Mouse (Mus musculus) Patski (cell line): ENCODE results near the gene 6330409D20Rik. TPM values are rescaled to one million over a fixed set of nuclear protein-coding genes. Genes with fewer than 3 reads are reported as not detected.
A peak's percentile ranks its signal among the peaks of the same experiment; 100 is the strongest.

ENCODE experiments used
- ATAC-seq: fragments of 100-300 bp; one replicate; pipeline ENCODE4 v1.8.0; 2021
- CTCF ChIA-PET: fragments of 350-600 bp; sonication (Branson Sonifier 250); formaldehyde crosslinking; loops from one replicate; lab custom pipeline; 2022; ENCODE audit warnings: inconsistent platforms; lab: Charles Lee
- POLR2A ChIA-PET: fragments of 350-600 bp; sonication (Branson Sonifier 250); formaldehyde crosslinking; loops from one replicate; lab custom pipeline; 2022; ENCODE audit warnings: antibody characterized with exemption, inconsistent platforms; lab: Charles Lee
- DNase-seq: peaks from one replicate; pipeline ENCODE4 v3.0.0-alpha.2; 2011; ENCODE audit warnings: low read depth, low spot score
- H3K27me3 ChIP-seq: fragments of 371-371 bp; one replicate; pipeline ENCODE4 v1.5.1; 2021
- CTCF ChIP-seq: fragments of 100-300 bp; IDR thresholded peaks from one replicate; pipeline ENCODE4 v1.5.1; 2021
- in situ Hi-C: fragments of 300-500 bp; cut with MboI; formaldehyde crosslinking; loops from 3 replicates; pipeline ENCODE4 v1.11.1; 2018; ENCODE audit warnings: low pct_unique_long_range_greater_than_20kb, mixed read lengths
- polyA plus RNA-seq: library from polyadenylated mRNA; unstranded; gene quantifications from one replicate; pipeline ENCODE4 v1.2.3, GENCODE M21; 2021

Gene 6330409D20Rik
- polyA plus RNA-seq, 1 experiment from 2014 or later, result not detected

DNA sequence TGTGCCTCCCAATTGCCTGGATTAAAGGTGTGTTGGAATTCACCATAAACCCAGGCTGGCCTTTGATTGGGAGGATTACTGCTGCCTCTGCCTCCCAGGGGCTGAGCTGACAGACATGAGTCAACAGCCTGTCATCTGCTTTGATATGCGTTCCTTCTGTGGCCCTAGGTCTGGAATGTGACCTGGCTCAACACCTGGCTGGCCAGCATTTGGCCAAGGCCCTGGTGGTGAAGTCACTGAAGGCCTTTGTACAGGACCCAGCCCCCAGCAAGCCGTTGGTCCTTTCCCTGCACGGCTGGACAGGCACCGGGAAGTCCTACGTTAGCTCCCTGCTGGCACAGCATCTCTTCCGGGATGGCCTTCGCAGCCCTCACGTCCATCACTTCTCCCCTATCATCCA is 17.7 kb upstream of the 6330409D20Rik start:
- H3K27me3 ChIP-seq, result no peaks in the 10 kb centered on the region
- ChIA-PET CTCF (interaction anchor here (0.6 to 3.8 kb wide), 7 partner anchors 29 to 170 kb away, joined by 3 to 27 read pairs (median 3); no protein-coding TSS in a partner anchor), POLR2A (interaction anchor here (1.2 to 2.2 kb wide), 2 partner anchors 16 to 98 kb away, joined by 8 read pairs; partner anchors contain the start of genes Ptrh1 and Ttc16)
- peak; percentile 4 for DNase-seq
- no peak for ATAC-seq
- TF ChIP-seq CTCF, result no peak
- in situ Hi-C loops, result loop anchor here (5.0 kb wide), 1 partner anchor 46 kb away; the partner anchor contains the start of gene Cdk9

DNA sequence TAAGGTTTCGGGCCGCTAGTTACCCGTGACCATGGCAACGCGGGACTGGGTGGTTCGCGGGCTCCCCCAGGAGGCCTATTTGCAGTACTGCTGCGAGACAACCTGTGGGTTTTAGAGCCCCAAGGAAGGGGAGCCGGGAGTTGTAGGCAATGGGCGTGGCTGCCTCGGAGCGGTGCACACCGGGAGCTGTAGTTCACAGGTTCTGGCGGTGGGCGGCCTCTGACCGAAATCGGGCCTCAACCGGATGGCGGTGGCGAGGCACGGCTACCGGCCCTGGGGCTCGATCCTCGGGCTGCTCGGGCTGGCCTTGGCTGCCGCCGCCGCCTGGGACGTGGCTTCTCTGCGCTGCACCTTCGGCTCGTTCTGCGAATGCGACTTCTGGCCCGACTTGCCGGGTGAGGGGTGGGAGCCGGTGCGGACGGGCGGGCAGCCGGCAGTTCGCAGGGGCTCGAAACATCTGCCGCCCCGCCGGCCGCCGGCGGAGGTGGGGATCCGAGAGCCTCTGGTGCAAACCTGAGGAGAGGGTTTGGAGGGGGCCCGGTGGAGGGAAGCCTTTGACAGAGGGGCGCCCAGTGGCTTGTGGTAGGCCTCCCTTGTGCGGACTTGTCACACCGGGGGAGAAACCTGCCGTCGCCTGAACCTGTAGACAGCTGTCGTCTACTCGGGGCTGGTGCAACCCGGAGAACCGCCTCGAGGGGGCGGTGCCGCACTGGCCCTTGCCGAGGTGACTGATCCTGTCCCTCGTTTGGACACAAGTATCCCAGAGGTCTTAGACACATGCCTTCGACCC is 16.4 kb upstream of the 6330409D20Rik start, which contains the start of gene Tor2a:
Gene Tor2a, plus strand, starts transcription at position 179 of the 790 bp plus-strand sequence.
- CTCF ChIA-PET, result interaction anchor here (0.7 to 3.8 kb wide), 22 partner anchors 9 to 171 kb away, joined by 3 to 27 read pairs (median 4); partner anchors contain the start of gene Cdk9
- ATAC-seq (peak; percentile 92), DNase-seq (peak; percentile 89)
- no peaks in the 10 kb centered on the region for H3K27me3 ChIP-seq
- no peak for TF ChIP-seq CTCF
- POLR2A ChIA-PET, result interaction anchor here (0.7 to 2.2 kb wide), 5 partner anchors 43 to 99 kb away, joined by 3 to 15 read pairs (median 4); partner anchors contain the start of gene Cdk9
- in situ Hi-C loops, result loop anchor here (5.0 kb wide), 1 partner anchor 45 kb away; the partner anchor contains the start of gene Cdk9

DNA sequence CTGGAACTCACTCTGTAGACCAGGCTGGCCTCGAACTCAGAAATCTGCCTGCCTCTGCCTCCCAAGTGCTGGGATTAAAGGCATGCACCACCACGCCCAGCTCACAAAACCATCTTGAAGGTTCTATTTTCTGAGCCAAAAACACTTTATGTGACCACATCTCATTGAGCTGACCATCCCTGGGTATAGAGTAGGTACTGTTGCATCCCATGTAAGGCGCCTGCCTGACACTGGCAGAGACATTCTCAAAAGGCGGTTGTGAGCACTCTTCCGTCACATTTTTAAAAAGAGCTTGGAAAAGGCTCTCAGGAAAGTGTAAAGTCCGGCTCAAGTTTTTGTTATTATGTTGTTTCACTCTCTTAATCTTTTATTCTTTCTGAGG is 15.8 kb upstream of the 6330409D20Rik start:
- peak; percentile 2 for ATAC-seq
- no peak for DNase-seq
- ChIA-PET CTCF (interaction anchor here (0.7 to 3.8 kb wide), 16 partner anchors 9 to 165 kb away, joined by 3 to 27 read pairs (median 4); partner anchors contain the start of gene Cdk9), POLR2A (interaction anchor here (0.7 to 2.2 kb wide), 4 partner anchors 42 to 48 kb away, joined by 3 to 15 read pairs (median 4); partner anchors contain the start of gene Cdk9)
- TF ChIP-seq CTCF, result no peak
- H3K27me3 ChIP-seq, result no peaks in the 10 kb centered on the region
- in situ Hi-C loops, result loop anchor here (5.0 kb wide), 1 partner anchor 44 kb away; the partner anchor contains the start of gene Cdk9

DNA sequence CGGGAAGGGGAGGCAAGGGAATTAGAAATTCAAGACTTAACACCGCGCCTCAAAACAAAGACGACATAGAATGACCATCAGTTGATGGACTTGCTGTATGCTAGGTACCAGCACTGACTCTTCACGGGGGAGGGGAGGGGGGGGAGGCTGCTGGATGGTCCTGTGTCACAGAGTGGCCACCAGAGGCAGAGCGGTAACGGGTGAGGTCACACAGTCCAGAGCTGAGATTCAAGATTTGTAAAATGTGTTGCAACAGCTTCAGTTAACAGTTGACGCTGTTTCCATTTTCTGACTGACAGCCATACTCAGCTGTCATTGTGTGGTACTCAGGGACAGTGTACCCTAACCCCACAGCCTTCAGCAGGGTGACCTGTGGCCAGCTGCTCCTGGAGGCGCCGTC is 11.4 kb upstream of the 6330409D20Rik start:
- ChIA-PET POLR2A (no interaction called here), CTCF (no interaction called here)
- no peak for DNase-seq
- no peaks in the 10 kb centered on the region for H3K27me3 ChIP-seq
- TF ChIP-seq CTCF, result no peak
- in situ Hi-C loops, result no loop called here
- no peak for ATAC-seq

GRCm38 (mm10) chr2:32751665-32752033 is 10.8 kb upstream of the 6330409D20Rik start:
- in situ Hi-C loops, result no loop called here
- H3K27me3 ChIP-seq, result no peaks in the 10 kb centered on the region
- DNase-seq (no peak), ATAC-seq (no peak)
- ChIA-PET POLR2A (no interaction called here), CTCF (interaction anchor here (1.7 kb wide), 1 partner anchor 39 kb away, joined by 4 read pairs; the partner anchor contains the start of gene Cdk9)
- no peak for TF ChIP-seq CTCF

- ATAC-seq (no peak), DNase-seq (no peak)
- TF ChIP-seq CTCF, result no peak
- ChIA-PET CTCF (interaction anchor here (1.7 kb wide), 1 partner anchor 38 kb away, joined by 4 read pairs; the partner anchor contains the start of gene Cdk9), POLR2A (no interaction called here)
- in situ Hi-C loops, result no loop called here
- no peaks in the 10 kb centered on the region for H3K27me3 ChIP-seq
These were observed 10.3 kb upstream of the 6330409D20Rik start for GRCm38 (mm10) chr2:32750887-32751664.

- DNase-seq, result no peak
- in situ Hi-C loops, result no loop called here
- no peaks in the 10 kb centered on the region for H3K27me3 ChIP-seq
- no peak for ATAC-seq
- TF ChIP-seq CTCF, result no peak
- ChIA-PET CTCF (interaction anchor here (1.7 kb wide), 1 partner anchor 37 kb away, joined by 4 read pairs; the partner anchor contains the start of gene Cdk9), POLR2A (interaction anchor here (0.6 to 0.9 kb wide), 2 partner anchors 10 to 36 kb away, joined by 4 to 9 read pairs; no protein-coding TSS in a partner anchor)
These were observed 9.4 kb upstream of the 6330409D20Rik start for GRCm38 (mm10) chr2:32750199-32750598.

- peak; percentile 30 for DNase-seq
- no peak for TF ChIP-seq CTCF
- CTCF ChIA-PET, result interaction anchor here (0.7 to 2.2 kb wide), 3 partner anchors 18 to 207 kb away, joined by 3 to 5 read pairs (median 4); no protein-coding TSS in a partner anchor
- POLR2A ChIA-PET, result no interaction called here
- in situ Hi-C loops, result no loop called here
- H3K27me3 ChIP-seq, result no peaks in the 10 kb centered on the region
- ATAC-seq, result peak; percentile 70
These were observed 8.3 kb upstream of the 6330409D20Rik start for GRCm38 (mm10) chr2:32749082-32749481.

DNA sequence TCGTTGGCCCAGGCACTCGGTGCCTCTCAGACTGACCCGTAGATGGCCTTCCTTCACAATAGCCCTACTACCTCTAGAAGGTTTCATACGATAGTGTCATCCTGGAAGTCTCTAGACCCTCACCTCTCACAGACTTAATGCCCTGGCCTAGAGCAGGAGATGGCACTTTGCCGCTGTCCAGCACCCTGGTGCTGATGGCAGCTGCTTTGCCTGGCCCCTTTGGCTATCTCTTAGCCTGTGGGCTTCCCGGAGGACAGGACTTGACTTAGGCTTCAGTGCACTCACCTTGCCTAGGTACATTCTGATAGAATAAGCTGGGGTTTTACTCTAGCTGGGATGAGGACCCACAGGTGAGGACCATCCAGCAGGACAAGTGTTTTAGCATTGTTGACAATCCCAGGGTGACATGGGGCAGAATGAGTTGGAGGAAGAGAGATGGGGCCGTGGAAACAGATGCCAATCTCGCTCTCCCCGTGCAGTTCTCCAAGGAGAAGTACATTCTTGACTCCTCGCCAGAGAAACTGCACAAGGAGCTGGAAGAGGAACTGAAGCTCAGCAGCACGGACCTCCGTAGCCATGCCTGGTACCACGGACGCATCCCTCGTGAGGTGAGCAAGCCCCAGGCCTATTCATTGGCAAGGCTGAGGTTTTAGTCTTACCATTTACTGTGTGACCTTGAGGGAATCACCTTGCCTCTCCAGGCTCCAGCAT is 3.6 kb upstream of the 6330409D20Rik start:
- in situ Hi-C loops, result no loop called here
- peaks cover 23% of the 10 kb centered on the region for H3K27me3 ChIP-seq
- CTCF ChIA-PET, result interaction anchor here (1.6 kb wide), 1 partner anchor 12 kb away, joined by 3 read pairs; the partner anchor contains the start of gene Tor2a

More for the DNA sequence above, 3.6 kb upstream of the 6330409D20Rik start:
- ATAC-seq (no peak), DNase-seq (no peak)
- POLR2A ChIA-PET, result no interaction called here
- TF ChIP-seq CTCF, result no peak
